Mouse (Mus musculus): ENCODE measurements at regions not wholly inside any gene's neighbourhood (a gene's known extent, or its start where the extent isn't known, plus 50 kb on each side); places are given as distances from the start of the nearest gene placed in this dataset.

DNA sequence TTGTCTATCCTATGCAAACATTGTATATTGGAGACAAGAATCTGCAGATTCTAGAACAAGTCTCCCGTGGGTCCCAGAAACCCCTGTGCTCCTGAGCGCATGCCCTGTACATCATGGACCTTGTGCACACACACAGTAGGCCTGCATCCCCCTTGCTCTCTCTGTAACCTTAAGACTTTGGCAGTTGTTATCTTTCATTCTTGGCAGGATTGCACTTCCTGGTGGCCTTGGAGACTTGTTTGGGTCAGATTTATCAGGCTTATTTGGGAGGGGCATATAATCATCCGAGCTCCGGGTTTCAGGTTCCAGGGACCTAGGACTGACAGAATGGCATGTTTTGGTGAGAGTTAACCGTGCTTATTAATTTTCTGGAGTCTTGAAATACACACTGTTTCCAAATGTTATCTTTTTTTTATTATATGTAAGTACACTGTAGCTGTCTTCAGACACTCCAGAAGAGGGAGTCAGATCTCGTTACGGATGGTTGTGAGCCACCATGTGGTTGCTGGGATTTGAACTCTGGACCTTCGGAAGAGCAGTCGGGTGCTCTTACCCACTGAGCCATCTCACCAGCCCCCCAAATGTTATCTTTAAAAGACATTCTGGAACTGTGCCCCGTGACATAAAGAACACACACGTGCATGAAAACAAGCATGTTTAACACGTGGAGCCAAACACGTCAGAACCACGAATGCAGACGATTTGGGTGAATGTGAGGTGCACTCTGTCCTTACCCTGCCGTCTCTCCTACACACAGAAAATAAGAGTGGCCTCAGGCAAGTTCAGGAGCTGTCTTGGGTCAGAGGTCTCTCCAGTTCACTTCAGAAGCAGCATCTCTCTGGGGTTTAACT lies 114.1 kb downstream of the Tomm20 start:
- TF ChIP-seq POLR2A (IDR thresholded peaks at IDR 0.05; ENCODE audit: insufficient read depth, low read depth, low read length) (no peak), CTCF (IDR thresholded peaks at IDR 0.05; ENCODE audit: insufficient read depth, low read depth, low read length) (no peak)

All from olfactory bulb, adult 2 months (tissue).